ENCODE assay signal across 8 mouse cellular contexts in the genomic region with DNA sequence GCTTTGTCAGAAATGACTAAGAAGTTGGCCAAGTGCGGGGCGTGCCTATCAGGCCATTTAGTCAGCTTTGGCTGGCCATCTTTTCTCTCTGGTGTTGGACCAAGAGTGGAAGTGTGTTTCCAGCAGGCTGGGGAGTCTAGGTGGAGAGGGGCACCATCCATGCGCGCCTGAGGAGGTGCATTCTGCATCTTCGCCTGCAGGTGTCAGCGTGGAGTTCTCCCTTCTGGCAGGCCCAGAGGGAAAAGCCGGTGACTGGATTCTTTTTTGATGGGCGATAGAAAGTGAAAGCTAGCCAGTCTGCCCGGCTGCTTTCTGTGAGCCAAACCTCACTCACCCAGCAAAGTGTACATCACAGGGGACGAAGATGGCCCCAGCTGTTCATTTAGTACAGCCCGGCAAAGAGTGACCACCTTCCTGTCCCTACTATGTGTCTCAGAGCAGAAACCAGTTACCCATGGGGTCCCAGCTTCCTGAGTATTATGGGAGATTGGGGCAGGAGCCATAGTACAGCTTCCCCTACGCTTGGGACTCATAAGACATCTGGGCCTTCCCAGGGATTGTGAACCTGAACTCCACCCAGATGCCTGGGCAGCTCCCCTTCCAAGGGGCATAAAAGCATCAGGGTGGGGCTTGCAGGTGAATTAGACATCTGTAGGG.
A peak's percentile ranks its signal among the peaks of the same experiment; 100 is the strongest.
DNase-seq lines count a peak whose midpoint lies in the region; ATAC-seq and TF ChIP-seq lines count a peak whose summit lies in the region.

No protein-coding gene starts in this region.

- 18% methylated on average over 12 of the region's 12 CpGs for WGBS in forebrain, embryonic 12.5 days
- 16% methylated on average over 12 of the region's 12 CpGs for WGBS in heart, postnatal 0 days
- WGBS in liver, embryonic 13.5 days (ENCODE audit: insufficient replicate concordance), result 12% methylated on average over 12 of the region's 12 CpGs

- peak overlapping the region; percentile 25; the same call in 1 of the 2 replicates for H3K27ac ChIP-seq in forebrain, embryonic 12.5 days
- peak overlapping the region; percentile 60 for H3K27ac ChIP-seq in heart, postnatal 0 days (ENCODE audit: low read depth)
- no peak overlapping the region for H3K27ac ChIP-seq in liver, embryonic 13.5 days

- peak; percentile 80 to 89 for DNase-seq in CD8-positive naive resting alpha-beta T cell, adult 2 months (ENCODE audit: low read depth in 2 of 2, low spot score in 2 of 2)
- peak; percentile 33 for DNase-seq in c-Kit-positive CD71-positive TER-119-negative erythroid progenitor cells, embryonic 14.5 days (ENCODE audit: low read depth)
- DNase-seq in heart, postnatal 0 days (ENCODE audit: low spot score), result peak; percentile 65
- DNase-seq in kidney, postnatal 25 days, result peak; percentile 80 to 88
- DNase-seq in liver, embryonic 13.5 days, result peak; percentile 35
- DNase-seq in naive thymus-derived CD4-positive, alpha-beta T cell, adult 2 months (ENCODE audit: low read depth), result peak; percentile 92
- DNase-seq in spleen, postnatal 4 days (ENCODE audit: low spot score in 2 of 2), result peak; percentile 74 to 86

- H3K4me1 ChIP-seq in forebrain, embryonic 12.5 days, result peaks cover 64% of the 10 kb centered on the region
- 0 out of 2 replicates have a peak, but pooled peaks cover 6% of the 10 kb centered on the region for H3K4me1 ChIP-seq in heart, postnatal 0 days (ENCODE audit: control insufficient read depth, insufficient read depth)
- H3K4me1 ChIP-seq in liver, embryonic 13.5 days (replicated peaks), result peaks cover 9% of the 10 kb centered on the region

- H3K4me2 ChIP-seq in forebrain, embryonic 12.5 days, result peak overlapping the region; percentile 39
- H3K4me2 ChIP-seq in heart, postnatal 0 days (ENCODE audit: low read depth, low read length), result peak overlapping the region; percentile 60
- peak overlapping the region; percentile 57 for H3K4me2 ChIP-seq in liver, embryonic 13.5 days

- peak; percentile 82 for TF ChIP-seq CTCF in heart, postnatal 0 days (IDR thresholded peaks at IDR 0.05; ENCODE audit: low read depth)

- H3K9me3 ChIP-seq in forebrain, embryonic 12.5 days, result no peaks in the 10 kb centered on the region
- H3K9me3 ChIP-seq in heart, postnatal 0 days (replicated peaks; ENCODE audit: control insufficient read depth, low read length), result no peaks in the 10 kb centered on the region
- no peaks in the 10 kb centered on the region for H3K9me3 ChIP-seq in liver, embryonic 13.5 days (replicated peaks)

- ATAC-seq in forebrain, embryonic 12.5 days (ENCODE audit: low FRiP score), result peak; percentile 34
- ATAC-seq in heart, postnatal 0 days (ENCODE audit: insufficient read depth, low read depth), result peak; percentile 50; the same call in 1 of the 2 replicates
- peak; percentile 39; the same call in 1 of the 2 replicates for ATAC-seq in liver, embryonic 13.5 days (ENCODE audit: low read depth)

- no peaks in the 10 kb centered on the region for H3K36me3 ChIP-seq in forebrain, embryonic 12.5 days (replicated peaks)
- no peaks in the 10 kb centered on the region for H3K36me3 ChIP-seq in heart, postnatal 0 days (replicated peaks; ENCODE audit: control insufficient read depth, insufficient read depth, low read length)
- no peaks in the 10 kb centered on the region for H3K36me3 ChIP-seq in liver, embryonic 13.5 days

- H3K27me3 ChIP-seq in forebrain, embryonic 12.5 days, result peaks cover 32% of the 10 kb centered on the region
- H3K27me3 ChIP-seq in heart, postnatal 0 days (ENCODE audit: control insufficient read depth, insufficient read depth, low read length), result no peaks in the 10 kb centered on the region
- no peaks in the 10 kb centered on the region for H3K27me3 ChIP-seq in liver, embryonic 13.5 days

- peak overlapping the region; percentile 21; the same call in 1 of the 2 replicates for H3K9ac ChIP-seq in forebrain, embryonic 12.5 days
- H3K9ac ChIP-seq in heart, postnatal 0 days (replicated peaks; ENCODE audit: low read depth, low read length), result no peak overlapping the region
- H3K9ac ChIP-seq in liver, embryonic 13.5 days, result peak overlapping the region; percentile 54

- no peak for TF ChIP-seq EP300 in heart, postnatal 0 days (IDR thresholded peaks at IDR 0.05; ENCODE audit: low read depth)

- no peak overlapping the region for H3K4me3 ChIP-seq in forebrain, embryonic 12.5 days (replicated peaks)
- H3K4me3 ChIP-seq in heart, postnatal 0 days (ENCODE audit: low read depth, low read length), result peak overlapping the region; percentile 40
- H3K4me3 ChIP-seq in liver, embryonic 13.5 days (replicated peaks), result peak overlapping the region; percentile 41

Comparison
In these comparisons a context has a peak if more than half of its experiments do, and no peak if none do; other contexts are left out.
1. DNase-seq: peak in every context shown above with its lines; median percentile 92 in naive thymus-derived CD4-positive, alpha-beta T cell, adult 2 months; 84 in CD8-positive naive resting alpha-beta T cell, adult 2 months; 84 in kidney, postnatal 25 days; 80 in spleen, postnatal 4 days; 65 in heart, postnatal 0 days; 35 in liver, embryonic 13.5 days; 33 in c-Kit-positive CD71-positive TER-119-negative erythroid progenitor cells, embryonic 14.5 days.